Mouse (Mus musculus) heart, embryonic 15.5 days (tissue): ENCODE results near the gene Zic1. TPM values are rescaled to one million over a fixed set of nuclear protein-coding genes. Genes with fewer than 3 reads are reported as not detected.

Experiments
- ATAC-seq: fragments of 200-750 bp; cut with Nextera tagmentation; replicated peaks from 2 replicates; pipeline ENCODE4 v1.8.0; 2017; ENCODE audit warnings: low read depth, moderate TSS enrichment; ENCODE audit not compliant: insufficient number of reproducible peaks, insufficient read depth, low FRiP score
- H3K27ac ChIP-seq: fragments of 300-500 bp; sonication (generic); 2 replicates; pipeline ENCODE4 v1.5.1; 2015; ENCODE audit warnings: mild to moderate bottlenecking, inconsistent platforms
- H3K27me3 ChIP-seq: fragments of 300-500 bp; sonication (generic); 2 replicates; pipeline ENCODE4 v1.6.1; 2015; ENCODE audit warnings: inconsistent platforms
- H3K36me3 ChIP-seq: fragments of 300-500 bp; sonication (generic); 2 replicates; pipeline ENCODE4 v1.6.1; 2015; ENCODE audit warnings: mild to moderate bottlenecking, inconsistent platforms
- H3K4me1 ChIP-seq: fragments of 300-500 bp; sonication (generic); replicated peaks from 2 replicates; pipeline ENCODE4 v1.6.1; 2015; ENCODE audit warnings: inconsistent platforms
- H3K4me2 ChIP-seq: fragments of 300-500 bp; sonication (generic); 2 replicates; pipeline ENCODE4 v1.6.1; 2015; ENCODE audit warnings: inconsistent platforms, mild to moderate bottlenecking, moderate library complexity
- H3K4me3 ChIP-seq: fragments of 300-500 bp; sonication (generic); 2 replicates; pipeline ENCODE4 v1.5.1; 2015; ENCODE audit warnings: mild to moderate bottlenecking, inconsistent platforms
- H3K9ac ChIP-seq: fragments of 300-500 bp; sonication (generic); 2 replicates; pipeline ENCODE4 v1.6.1; 2015; ENCODE audit warnings: mild to moderate bottlenecking, inconsistent platforms
- H3K9me3 ChIP-seq: fragments of 300-500 bp; sonication (generic); replicated peaks from 2 replicates; pipeline ENCODE4 v1.6.1; 2016; ENCODE audit warnings: inconsistent platforms
- WGBS: fragments of 180-500 bp; shearing (Covaris S2); methylation state at CpG from one replicate; pipeline ENCODE4 v1.1.7; 2015; ENCODE audit warnings: mixed read lengths; 5-methylcytosine and 5-hydroxymethylcytosine counted together
- polyA plus RNA-seq: library from polyadenylated mRNA; unstranded; fragments of >200 nt; fragmentation: Nextera tagmentation; extraction: Ambion mirVana; gene quantifications from 2 replicates; pipeline ENCODE4 v1.2.1, GENCODE M21; 2015

Gene Zic1
- 0.11 and 0.13 TPM in 2 replicates for polyA plus RNA-seq

DNA sequence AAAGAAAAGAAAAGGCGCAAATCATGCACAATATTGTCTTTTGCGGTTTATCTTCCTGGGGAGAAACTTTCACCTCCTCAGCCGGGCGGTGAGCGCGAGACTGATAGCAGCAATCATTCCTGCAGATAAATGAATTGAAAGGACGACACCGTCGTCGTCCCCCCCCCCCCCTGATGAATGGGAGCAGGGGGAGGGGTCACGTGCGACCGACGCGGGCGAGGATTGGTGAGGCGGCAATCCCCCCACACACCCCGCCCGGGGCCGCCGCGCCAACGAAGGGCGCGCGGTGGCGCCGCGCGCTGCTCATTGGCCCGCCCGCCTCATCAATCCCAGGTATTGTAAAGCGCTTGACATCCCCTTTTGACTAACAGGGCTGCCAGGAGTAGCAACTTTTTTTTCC lies at the start of gene Zic1:
TSS of gene Zic1 (minus strand) at position 147 of the 400 bp plus-strand sequence.
- Histone ChIP-seq H3K4me3 (peak within 1 kb of the TSS; percentile 41), H3K27ac (no peak within 1 kb of the TSS), H3K9ac (no peak within 1 kb of the TSS), H3K4me1 (peaks cover 26% of the 10 kb centered on the region), H3K27me3 (peaks cover 95% of the 10 kb centered on the region), H3K36me3 (no peaks in the 10 kb centered on the region), H3K9me3 (no peaks in the 10 kb centered on the region), H3K4me2 (peak within 1 kb of the TSS; percentile 56)
- ATAC-seq = no peak
- WGBS = 2% methylated on average over 33 of the region's 33 CpGs

DNA sequence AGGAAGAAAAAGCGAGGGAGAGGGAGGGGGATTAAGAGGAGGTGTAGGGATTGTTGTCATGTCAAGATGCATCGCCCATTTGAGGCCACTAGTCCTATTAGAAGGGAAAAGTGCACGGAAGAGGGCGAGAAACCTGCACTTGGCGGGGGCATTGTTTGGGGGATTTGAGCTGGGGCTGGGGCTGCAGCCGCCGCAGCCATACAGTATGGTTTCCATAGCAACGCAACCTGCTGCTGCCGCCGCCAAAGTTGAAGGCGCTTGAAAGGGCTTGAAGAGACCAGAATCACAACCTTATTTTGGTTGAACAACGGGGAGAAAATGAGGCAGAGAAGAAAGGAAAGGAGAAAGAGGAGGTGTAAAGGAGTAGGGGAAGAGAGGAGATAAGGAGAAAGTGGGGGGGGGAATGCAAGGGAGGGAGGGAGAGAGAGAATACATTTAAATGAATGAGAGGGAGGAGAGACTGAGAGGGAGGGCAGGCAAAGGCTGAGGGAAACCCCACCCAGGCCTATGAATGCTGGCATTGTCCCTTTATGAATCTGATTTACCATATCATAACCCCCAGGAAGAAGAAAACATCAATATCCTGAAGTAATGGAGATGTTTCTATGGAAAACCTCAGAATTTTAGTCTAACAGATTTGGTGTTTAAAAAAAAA lies 48.5 kb upstream of the Zic1 start:
- 2% methylated on average over 12 of the region's 12 CpGs for WGBS
- Histone ChIP-seq H3K9me3 (no peaks in the 10 kb centered on the region), H3K4me1 (no peaks in the 10 kb centered on the region), H3K4me2 (no peak overlapping the region), H3K4me3 (no peak overlapping the region), H3K27me3 (peaks cover 76% of the 10 kb centered on the region), H3K27ac (no peak overlapping the region), H3K9ac (no peak overlapping the region), H3K36me3 (no peaks in the 10 kb centered on the region)
- no peak for ATAC-seq

DNA sequence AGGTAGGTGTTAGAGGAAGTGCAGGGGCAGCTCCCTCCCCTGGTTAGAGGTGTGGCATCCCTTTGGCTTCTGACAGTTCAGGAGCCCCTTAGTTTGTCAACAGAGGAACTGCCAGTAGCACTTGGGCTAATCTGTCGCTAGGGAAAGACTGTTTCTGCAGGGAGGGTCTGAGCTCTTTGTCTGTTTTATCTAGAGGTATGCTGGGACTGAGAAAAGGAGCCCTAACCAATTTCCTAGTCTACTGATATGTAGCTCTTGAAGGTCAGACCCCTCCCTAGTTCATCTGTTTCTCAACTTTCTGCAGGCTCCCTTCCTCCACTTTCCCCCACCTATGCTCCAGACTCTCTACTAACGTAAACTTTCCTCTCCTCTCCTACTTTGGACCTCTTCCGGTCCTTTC lies 44.2 kb upstream of the Zic1 start:
- no peak overlapping the region for H3K4me2 ChIP-seq
- H3K36me3 ChIP-seq = no peaks in the 10 kb centered on the region
- ATAC-seq = no peak
- no peak overlapping the region for H3K4me3 ChIP-seq
- 0% methylated on average over 3 of the region's 3 CpGs for WGBS
- H3K9me3 ChIP-seq = no peaks in the 10 kb centered on the region
- no peak overlapping the region for H3K27ac ChIP-seq
- peaks cover 80% of the 10 kb centered on the region for H3K27me3 ChIP-seq
- H3K9ac ChIP-seq = no peak overlapping the region
- H3K4me1 ChIP-seq = no peaks in the 10 kb centered on the region

DNA sequence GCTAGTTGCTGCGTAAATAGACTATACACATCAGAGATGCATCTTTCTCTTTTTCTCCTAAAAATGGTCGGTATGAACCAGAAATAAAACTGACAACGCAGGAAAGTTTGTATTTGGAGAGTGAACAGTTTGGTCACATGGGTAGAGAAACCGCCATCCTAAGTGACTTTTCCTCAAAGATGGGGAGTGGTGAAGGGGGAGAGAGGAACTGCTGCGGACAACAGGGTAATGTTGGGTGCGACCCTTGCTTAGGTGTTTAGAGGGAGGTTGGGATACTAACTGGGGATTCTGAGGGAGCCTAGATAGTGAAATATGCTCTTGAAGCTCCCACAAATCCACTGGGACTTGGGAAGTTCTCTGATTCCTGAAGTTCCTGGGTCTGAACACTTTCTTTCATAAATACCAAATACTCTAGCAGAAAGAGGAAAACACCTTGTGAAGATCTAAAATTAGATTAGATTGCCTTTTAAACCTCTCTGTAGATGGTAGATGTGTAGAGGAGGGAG lies 40.7 kb upstream of the Zic1 start:
- peaks cover 91% of the 10 kb centered on the region for H3K27me3 ChIP-seq
- H3K9me3 ChIP-seq = no peaks in the 10 kb centered on the region
- H3K36me3 ChIP-seq = no peaks in the 10 kb centered on the region
- no peak overlapping the region for H3K9ac ChIP-seq
- no peaks in the 10 kb centered on the region for H3K4me1 ChIP-seq
- under 1% methylated on average over 6 of the region's 6 CpGs for WGBS
- H3K4me3 ChIP-seq = no peak overlapping the region
- H3K27ac ChIP-seq = no peak overlapping the region
- H3K4me2 ChIP-seq = no peak overlapping the region
- no peak for ATAC-seq

DNA sequence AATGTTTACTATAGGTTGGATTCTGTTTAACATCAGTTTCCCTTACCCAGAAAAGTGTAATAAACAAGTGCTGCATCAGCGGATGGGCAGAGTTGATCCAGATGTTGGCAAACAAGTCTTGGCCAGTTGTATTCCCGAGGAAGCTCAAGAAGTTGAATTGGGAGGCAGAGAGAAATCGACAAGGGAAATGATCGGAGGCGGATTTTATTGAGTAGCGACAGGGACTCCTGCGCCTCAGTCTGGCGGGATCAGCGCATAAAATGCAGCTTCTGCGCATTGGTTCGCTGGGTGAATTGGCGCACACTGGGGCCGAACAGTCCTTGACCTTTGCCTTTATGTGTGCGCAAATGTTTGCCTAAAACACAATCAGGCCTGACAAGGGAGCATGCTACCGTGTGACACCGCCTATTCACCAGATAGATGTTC lies 40.2 kb upstream of the Zic1 start:
- WGBS = 2% methylated on average over 16 of the region's 16 CpGs
- H3K4me3 ChIP-seq = no peak overlapping the region
- peaks cover 91% of the 10 kb centered on the region for H3K27me3 ChIP-seq
- no peak overlapping the region for H3K9ac ChIP-seq
- ATAC-seq = no peak
- H3K9me3 ChIP-seq = no peaks in the 10 kb centered on the region
- no peak overlapping the region for H3K27ac ChIP-seq
- H3K4me1 ChIP-seq = no peaks in the 10 kb centered on the region
- H3K4me2 ChIP-seq = no peak overlapping the region
- H3K36me3 ChIP-seq = no peaks in the 10 kb centered on the region

DNA sequence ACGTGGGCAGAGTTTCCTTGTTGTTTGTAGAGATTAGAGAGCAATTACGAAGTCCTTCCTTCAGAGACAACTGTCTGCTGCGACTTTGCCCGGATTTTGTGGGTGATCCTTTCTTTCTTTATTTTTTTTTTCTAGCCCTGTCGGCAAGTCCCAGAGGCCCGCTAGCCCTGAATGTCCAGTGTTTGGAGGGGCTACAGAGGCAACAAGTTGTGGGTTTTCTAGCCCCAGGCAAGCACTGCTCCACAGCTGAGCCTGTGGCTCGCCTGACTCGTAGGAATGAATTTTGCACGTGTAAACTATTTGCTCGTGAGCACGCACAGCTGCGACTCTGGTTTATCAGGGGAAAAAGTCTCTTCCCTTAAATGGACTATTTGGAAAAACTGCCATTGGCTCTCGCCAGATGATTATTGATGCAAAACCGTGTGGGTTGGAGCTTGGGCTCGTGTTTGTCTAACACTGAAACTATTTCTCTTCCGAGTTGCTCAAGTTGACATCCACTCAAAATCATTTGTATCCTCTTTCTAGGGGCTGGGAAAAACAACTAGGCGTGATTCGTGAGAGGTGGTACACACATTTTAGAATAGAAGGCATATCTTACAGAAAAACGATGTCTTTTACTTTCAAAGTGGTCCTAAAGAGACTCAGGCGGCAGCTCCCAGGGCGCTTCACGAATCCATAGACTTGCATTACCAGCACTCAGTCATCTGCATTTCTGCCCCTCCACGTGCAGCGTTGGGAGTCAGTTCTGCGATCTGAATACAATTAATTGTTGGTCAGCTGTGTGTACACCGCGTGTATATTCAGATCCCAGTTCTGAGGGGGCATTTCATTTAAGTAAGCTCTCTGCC lies 39.5 kb upstream of the Zic1 start:
- no peak overlapping the region for H3K9ac ChIP-seq
- no peaks in the 10 kb centered on the region for H3K36me3 ChIP-seq
- no peaks in the 10 kb centered on the region for H3K4me1 ChIP-seq
- H3K9me3 ChIP-seq = no peaks in the 10 kb centered on the region
- peaks cover 91% of the 10 kb centered on the region for H3K27me3 ChIP-seq
- no peak overlapping the region for H3K27ac ChIP-seq
- WGBS = under 1% methylated on average over 27 of the region's 27 CpGs
- no peak overlapping the region for H3K4me2 ChIP-seq
- no peak for ATAC-seq
- H3K4me3 ChIP-seq = no peak overlapping the region

DNA sequence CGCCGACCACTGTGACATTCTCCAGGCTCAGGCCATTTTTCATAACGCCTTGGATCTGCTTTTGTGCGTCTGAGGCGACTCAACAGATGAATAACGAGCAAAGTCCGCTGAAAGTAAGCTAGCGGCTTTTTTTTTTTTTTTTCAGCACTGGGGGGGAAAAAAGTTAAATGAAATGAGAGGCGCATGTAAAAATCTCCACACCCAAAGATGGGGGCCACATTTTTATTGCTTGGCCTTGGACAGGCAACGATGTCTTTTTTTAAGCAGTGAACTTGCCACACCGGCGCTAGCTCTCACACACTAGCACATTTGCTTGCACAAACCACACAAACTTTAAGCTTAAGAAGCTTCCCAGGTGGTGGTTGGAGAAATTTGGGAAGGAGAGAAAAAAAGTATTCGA lies 38.6 kb upstream of the Zic1 start:
- Histone ChIP-seq H3K36me3 (no peaks in the 10 kb centered on the region), H3K4me2 (no peak overlapping the region), H3K4me3 (no peak overlapping the region), H3K27me3 (peaks cover 91% of the 10 kb centered on the region), H3K4me1 (no peaks in the 10 kb centered on the region), H3K9me3 (no peaks in the 10 kb centered on the region), H3K9ac (no peak overlapping the region), H3K27ac (no peak overlapping the region)
- ATAC-seq = no peak
- 3% methylated on average over 13 of the region's 13 CpGs for WGBS

DNA sequence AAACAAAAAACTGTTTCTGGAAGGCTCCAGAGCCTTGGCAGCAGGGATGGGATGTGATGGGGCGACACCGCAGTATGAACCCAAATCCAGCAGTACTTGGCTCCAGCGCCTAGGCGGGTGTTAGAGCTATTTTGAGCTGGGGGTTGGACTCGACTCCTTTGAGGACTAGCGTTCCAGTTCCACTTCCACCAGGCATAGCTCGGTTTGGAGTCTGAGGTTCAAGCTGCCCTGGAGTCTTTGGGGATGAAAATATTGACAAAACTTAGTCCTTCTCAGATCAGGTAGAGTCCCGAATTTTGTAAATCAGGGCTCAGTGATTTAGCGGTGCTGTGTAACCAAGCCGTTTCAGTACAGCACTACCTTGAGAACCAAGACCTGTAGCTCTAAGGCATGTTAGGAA lies 35.9 kb upstream of the Zic1 start:
- ATAC-seq = no peak
- H3K4me3 ChIP-seq = no peak overlapping the region
- WGBS = under 1% methylated on average over 10 of the region's 10 CpGs
- H3K27ac ChIP-seq = no peak overlapping the region
- no peak overlapping the region for H3K4me2 ChIP-seq
- H3K27me3 ChIP-seq = peaks cover 97% of the 10 kb centered on the region
- H3K4me1 ChIP-seq = no peaks in the 10 kb centered on the region
- H3K36me3 ChIP-seq = no peaks in the 10 kb centered on the region
- H3K9ac ChIP-seq = no peak overlapping the region
- no peaks in the 10 kb centered on the region for H3K9me3 ChIP-seq

DNA sequence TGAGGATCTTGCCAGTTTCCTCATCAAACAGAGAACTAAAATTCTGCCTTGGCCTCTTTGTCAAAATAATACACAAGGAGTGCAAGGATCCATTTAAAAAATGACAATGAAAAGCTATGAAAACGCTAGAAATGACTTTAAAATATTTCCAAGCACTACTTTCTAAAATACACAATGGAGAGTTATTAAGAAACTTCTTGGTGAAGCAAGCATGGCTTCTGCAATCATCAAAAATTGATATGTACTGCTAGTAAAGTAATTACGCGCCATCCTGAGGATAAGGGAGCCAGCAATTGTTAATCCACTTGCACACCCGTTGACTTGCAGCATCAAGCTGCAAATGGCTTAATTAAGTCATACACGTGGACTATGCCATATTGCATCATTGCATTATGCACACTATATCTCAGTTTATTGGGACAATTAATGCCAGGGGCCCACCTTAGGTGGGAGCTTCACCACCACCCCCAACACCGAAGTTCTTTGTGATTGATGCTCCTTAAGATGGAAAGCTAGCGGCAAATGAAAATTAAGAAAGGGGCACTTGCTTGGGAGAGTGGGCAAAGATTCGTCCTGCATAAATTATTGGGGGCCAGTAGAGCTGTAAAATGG lies 35.0 kb upstream of the Zic1 start:
- Histone ChIP-seq H3K4me1 (no peaks in the 10 kb centered on the region), H3K27me3 (peaks cover 97% of the 10 kb centered on the region), H3K9me3 (no peaks in the 10 kb centered on the region), H3K9ac (no peak overlapping the region), H3K4me2 (no peak overlapping the region), H3K36me3 (no peaks in the 10 kb centered on the region), H3K27ac (no peak overlapping the region), H3K4me3 (no peak overlapping the region)
- WGBS = 12% methylated on average over 8 of the region's 8 CpGs
- no peak for ATAC-seq

DNA sequence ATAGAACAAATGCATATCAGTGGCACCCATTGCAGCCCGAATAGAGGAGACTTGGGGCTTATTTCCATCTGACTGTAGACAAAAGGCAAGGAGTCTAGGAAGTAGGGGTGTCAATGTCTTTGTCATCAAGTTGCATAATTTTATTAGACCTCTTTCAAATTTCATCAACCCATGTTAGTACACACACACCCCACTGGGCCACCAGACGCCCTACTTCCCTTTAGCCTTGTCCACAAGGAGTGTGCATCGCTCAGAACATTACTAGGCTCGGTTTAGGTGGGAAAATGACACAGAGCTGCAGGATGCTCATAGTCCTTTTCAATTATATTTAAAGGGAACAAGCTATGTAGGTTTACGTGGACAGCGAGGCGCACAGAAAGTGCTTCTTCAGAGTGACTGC lies 34.4 kb upstream of the Zic1 start:
- no peak overlapping the region for H3K9ac ChIP-seq
- no peaks in the 10 kb centered on the region for H3K36me3 ChIP-seq
- no peak for ATAC-seq
- no peak overlapping the region for H3K4me2 ChIP-seq
- no peak overlapping the region for H3K4me3 ChIP-seq
- no peak overlapping the region for H3K27ac ChIP-seq
- 18% methylated on average over 7 of the region's 7 CpGs for WGBS
- H3K4me1 ChIP-seq = no peaks in the 10 kb centered on the region
- peaks cover 97% of the 10 kb centered on the region for H3K27me3 ChIP-seq
- H3K9me3 ChIP-seq = no peaks in the 10 kb centered on the region

DNA sequence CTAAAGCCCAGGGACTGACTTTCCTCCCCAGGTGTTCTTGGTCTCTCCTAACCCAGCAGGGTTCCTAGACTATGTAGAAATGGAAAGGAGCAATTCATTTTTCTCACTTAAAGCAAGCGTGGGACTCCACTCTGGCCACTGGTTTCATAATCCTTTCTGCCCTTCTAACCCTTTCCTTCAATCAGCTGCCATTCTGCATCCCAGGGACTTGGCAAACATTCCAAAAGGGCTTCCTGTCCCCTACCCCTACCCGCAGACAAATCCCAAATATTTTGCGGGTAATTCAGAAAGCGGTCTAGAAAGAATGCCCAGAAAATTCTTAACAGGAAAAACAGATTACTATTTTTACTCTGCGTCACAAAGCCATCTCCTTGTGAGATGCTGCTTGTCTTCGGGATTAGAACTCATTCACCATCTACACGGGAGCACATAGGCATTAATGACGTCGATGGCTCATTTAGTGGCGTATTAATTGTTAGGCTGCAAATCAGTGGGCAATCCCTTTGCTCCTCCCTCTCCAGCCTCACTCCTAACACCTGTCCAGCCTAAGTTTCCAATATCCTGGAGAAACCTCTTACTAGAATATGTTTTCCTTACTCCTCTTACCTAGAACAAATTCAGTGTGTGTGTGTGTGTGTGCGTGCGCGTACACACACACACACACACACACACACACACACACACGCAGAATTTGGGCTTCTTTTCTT lies 29.6 kb upstream of the Zic1 start:
- 12% methylated on average over 14 of the region's 14 CpGs for WGBS
- Histone ChIP-seq H3K27ac (no peak overlapping the region), H3K36me3 (no peaks in the 10 kb centered on the region), H3K27me3 (peaks cover 96% of the 10 kb centered on the region), H3K4me3 (no peak overlapping the region), H3K9ac (no peak overlapping the region), H3K9me3 (no peaks in the 10 kb centered on the region), H3K4me2 (no peak overlapping the region), H3K4me1 (no peaks in the 10 kb centered on the region)
- no peak for ATAC-seq
